Mouse (Mus musculus): ENCODE data around the gene 1700028J19Rik.
A peak's percentile ranks its signal among the peaks of the same experiment; 100 is the strongest.
"Not testable (repeated sequence)": the region's sequence is repeated elsewhere in the genome, so short reads cannot be mapped to it uniquely, and the experiment has no call there.

1700028J19Rik gene

GRCm38 (mm10) chr7:44250732-44251275 lies 4.3 kb upstream of the 1700028J19Rik start:
- not testable (repeated sequence) for DNase-seq (ENCODE audit: low spot score in 2 of 2)

GRCm38 (mm10) chr7:44249248-44249647 lies 2.8 kb upstream of the 1700028J19Rik start:
- DNase-seq (ENCODE audit: low spot score in 2 of 2), result no peak

DNA sequence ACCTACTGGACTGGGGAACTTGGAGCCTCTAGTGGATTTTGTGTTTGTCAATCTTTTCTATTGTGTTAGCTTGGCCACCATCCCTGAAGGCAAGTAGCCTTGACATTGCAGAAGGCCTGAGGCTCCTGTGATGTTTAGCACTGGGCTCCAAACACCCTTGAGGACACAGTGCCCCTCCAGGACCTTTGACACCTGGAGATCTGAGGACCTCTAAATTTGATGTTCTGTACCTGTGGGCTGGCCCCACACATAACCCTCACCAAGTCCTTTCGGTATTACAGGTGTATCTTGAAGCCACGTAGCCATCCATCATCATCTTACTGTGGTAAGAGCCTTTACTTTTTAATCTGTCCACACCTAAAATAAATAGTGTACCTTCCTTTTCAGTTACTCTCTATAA lies 1.5 kb upstream of the 1700028J19Rik start:
- no peak for DNase-seq (ENCODE audit: low spot score in 2 of 2)

- DNase-seq (ENCODE audit: low spot score in 2 of 2), result peak; percentile 28 to 41
These were observed 532 bp upstream of the 1700028J19Rik start for GRCm38 (mm10) chr7:44246984-44247470.

DNA sequence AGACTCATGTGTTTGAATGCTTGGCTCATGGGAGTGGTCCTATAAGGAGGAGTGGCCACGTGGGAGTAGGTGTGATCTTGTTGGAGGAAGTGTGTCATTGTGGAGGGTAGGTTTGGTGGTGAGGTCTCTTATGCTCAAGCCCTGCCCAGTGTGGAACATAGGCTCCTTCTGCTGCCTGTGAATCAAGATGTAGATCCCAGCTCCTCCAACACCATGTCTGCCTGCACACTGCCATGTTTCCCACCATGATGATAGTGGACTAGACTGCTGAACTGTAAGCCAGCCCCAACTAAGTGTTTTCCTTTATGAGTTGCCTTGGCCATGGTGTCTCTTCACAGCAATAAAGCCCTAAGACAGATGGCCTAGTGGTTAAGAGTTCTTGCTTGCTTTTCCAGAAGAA lies 2.4 kb downstream of the 1700028J19Rik start:
- no peak for DNase-seq (ENCODE audit: low spot score in 2 of 2)

DNA sequence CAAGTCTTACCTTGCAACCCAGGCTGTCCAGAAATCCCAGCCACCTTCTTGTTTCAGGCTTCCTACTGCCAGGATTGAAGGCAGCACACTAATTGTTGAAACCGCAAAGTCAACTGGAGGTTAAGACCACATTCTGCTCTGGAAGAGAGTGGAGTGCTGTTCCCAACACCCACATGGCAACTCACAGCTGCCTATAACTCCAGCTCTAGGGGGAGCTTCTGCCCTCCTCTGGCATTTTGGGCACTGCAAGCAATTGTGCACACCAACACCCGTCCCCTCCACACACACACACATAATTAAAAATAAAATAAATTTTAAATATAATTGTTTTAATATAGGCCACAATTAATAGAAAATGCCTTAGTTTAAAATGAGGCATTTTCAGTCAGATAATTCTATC lies 5.3 kb downstream of the 1700028J19Rik start:
- DNase-seq (ENCODE audit: low spot score in 2 of 2), result no peak

DNA sequence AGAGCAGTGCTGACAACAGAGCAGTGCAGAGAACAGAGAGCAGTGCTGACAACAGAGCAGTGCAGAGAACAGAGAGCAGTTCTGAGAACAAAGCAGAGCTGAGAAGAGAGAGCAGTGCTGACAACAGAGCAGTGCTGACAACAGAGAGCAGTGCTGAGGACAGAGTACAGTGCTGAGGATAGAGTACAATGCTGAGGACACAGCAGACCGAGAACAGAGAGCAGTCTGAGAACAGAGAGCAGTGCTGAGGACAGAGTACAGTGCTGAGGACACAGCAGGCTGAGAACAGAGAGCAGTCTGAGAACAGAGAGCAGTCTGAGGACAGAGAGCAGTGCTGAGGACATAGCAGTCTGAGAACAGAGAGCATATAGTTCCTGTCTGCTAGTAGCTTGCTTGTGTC lies 5.8 kb downstream of the 1700028J19Rik start:
- no peak for DNase-seq (ENCODE audit: low spot score in 2 of 2)

DNA sequence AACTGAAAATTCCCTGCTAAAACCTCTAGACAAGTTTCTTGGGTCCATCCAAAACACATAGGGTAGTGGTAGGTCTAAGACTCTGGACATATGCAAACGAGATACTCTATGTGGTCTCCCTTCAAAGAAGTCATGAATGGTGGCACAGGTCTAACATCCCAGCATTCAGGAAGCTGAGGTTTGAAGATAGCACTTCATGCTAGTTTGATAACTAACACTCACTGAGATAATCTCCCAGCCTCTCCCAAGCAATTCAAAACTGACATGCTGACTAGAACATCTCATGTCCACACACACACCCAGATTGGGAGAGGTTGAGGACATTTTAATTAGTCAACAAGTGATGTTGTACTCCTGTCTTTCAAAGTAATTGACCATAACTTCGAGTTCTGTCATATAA lies 6.6 kb downstream of the 1700028J19Rik start:
- DNase-seq (ENCODE audit: low spot score in 2 of 2), result no peak

DNA sequence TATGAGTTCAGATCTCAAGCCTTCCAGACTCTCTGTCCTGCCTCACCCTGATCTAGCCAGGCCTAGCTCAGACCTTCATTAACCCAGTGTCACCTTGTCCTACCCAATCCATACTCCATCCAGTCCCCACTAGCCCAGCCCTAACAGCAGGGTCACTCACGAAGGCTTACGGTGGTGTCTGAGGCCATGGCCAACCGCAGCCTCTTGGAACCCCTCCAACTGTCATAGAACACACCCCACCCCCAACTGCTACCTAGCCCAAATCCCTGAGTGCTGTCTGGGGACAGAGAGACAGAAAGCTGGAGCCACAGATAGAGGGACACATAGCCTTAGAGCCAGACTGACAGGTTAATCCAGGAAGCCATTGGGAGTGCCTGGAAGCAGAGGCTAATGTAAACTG lies 10.6 kb downstream of the 1700028J19Rik start, which contains the start of gene Gm36864:
Gene Gm36864, plus strand, starts transcription at position 269 of the 400 bp plus-strand sequence.
- no peak for DNase-seq (ENCODE audit: low spot score in 2 of 2)

- DNase-seq (ENCODE audit: low spot score in 2 of 2), result no peak
These were observed 21.4 kb downstream of the 1700028J19Rik start, which contains the start of gene Klk1 for GRCm38 (mm10) chr7:44225076-44225475. TSS of gene Klk1 (plus strand) at chr7:44225360.

- not testable (repeated sequence) for DNase-seq (ENCODE audit: low spot score in 2 of 2)
These were observed 24.2 kb downstream of the 1700028J19Rik start for GRCm38 (mm10) chr7:44222335-44222734.

GRCm38 (mm10) chr7:44221601-44222000 lies 24.9 kb downstream of the 1700028J19Rik start:
- not testable (repeated sequence) for DNase-seq (ENCODE audit: low spot score in 2 of 2)

GRCm38 (mm10) chr7:44215645-44216044 lies 30.9 kb downstream of the 1700028J19Rik start, which contains the start of gene Klk1b5:
TSS of gene Klk1b5 (plus strand) at chr7:44215945.
- no peak for DNase-seq (ENCODE audit: low spot score in 2 of 2)

GRCm38 (mm10) chr7:44208307-44208706 lies 38.2 kb downstream of the 1700028J19Rik start:
- no peak for DNase-seq (ENCODE audit: low spot score in 2 of 2)

- not testable (repeated sequence) for DNase-seq (ENCODE audit: low spot score in 2 of 2)
These were observed 39.4 kb downstream of the 1700028J19Rik start, which contains the start of gene Klk1b4 for GRCm38 (mm10) chr7:44207135-44207534. TSS of gene Klk1b4 (plus strand) at chr7:44207435.

DNA sequence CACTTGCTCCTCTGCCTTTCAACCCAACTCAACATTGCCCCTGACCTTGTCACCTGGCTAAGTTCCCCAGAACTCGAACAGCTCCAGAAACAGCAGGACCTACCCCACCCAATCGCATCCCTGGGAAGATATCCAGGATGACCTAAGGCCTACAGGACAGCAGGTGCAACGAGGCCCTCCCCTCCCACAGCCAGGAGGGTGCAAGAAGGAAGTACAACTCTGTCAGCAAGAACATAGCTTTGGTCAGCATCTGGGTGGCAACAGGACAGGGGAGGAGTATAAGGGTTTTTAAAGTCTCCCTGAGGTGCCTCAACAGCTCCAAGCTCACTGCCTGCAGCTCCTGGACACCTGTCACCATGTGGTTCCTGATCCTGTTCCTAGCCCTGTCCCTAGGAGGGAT lies 48.6 kb downstream of the 1700028J19Rik start, which contains the start of gene Klk1b3:
Gene Klk1b3, plus strand, starts transcription at position 301 of the 400 bp plus-strand sequence.
- no peak for DNase-seq (ENCODE audit: low spot score in 2 of 2)

DNA sequence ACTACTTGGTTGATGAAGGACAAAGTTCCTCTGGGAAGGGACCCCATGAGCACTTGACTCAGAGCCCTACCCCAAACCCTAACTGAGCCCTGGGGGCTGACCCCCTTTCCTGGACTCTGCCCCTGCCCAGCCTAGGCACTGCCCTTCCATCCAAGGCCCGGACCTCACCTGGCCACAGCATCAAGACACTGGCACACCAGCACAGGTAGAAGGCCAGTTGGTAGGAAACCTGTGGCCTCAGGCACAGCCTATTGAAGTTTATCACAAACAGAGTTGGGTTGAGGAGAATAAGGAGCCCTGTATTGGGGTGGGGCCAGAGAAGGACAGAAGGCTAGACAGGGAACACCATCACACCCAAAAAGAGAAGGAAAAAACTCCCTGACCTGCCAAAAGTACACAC lies 53.0 kb downstream of the 1700028J19Rik start:
- DNase-seq (ENCODE audit: low spot score in 2 of 2), result not testable (repeated sequence)

- not testable (repeated sequence) for DNase-seq (ENCODE audit: low spot score in 2 of 2)
These were observed 58.6 kb downstream of the 1700028J19Rik start, which contains the start of gene Klk1b24 for GRCm38 (mm10) chr7:44187936-44188335. TSS of gene Klk1b24 (plus strand) at chr7:44188236.

DNA sequence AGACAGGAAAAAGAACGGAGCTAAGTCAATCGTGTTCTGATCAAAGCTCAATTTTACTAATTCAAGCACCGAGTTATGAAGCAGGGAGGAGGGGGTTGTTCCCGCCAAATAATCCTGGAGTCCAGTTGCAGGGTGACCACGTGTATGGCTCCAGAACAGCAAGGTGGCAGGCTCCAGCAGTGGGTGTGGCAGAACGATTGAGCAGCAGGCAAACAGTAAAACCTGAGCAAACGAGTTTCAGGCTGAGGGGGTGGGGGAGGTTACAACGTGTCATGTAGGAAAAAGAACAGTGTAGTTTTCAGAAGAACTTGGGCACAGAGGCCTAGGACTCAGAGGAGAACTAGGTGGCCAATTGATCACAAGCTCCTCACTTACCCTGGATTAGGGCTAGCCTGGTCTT lies 60.0 kb downstream of the 1700028J19Rik start:
- DNase-seq (ENCODE audit: low spot score in 2 of 2), result not testable (repeated sequence)

All from frontal cortex, postnatal 25 days (tissue).